Mouse (Mus musculus) kidney, postnatal 25 days (tissue): ENCODE results near the gene Gm28305.

Experiments
- DNase-seq, 2 experiments: peaks; one replicate each; pipeline ENCODE4 v3.0.0; 2021; ENCODE audit warnings: mixed read lengths in 2 of 2

Gene Gm28305

GRCm38 (mm10) chr9:104040362-104040761, at the start of gene Gm28305:
Gene Gm28305 (plus strand): TSS chr9:104040662.
- DNase-seq, result no peak

GRCm38 (mm10) chr9:103996496-103996895, 44.0 kb upstream of the Gm28305 start:
- DNase-seq, result peak in 1 of 2 experiments; percentile 10

GRCm38 (mm10) chr9:104000601-104001000, 39.9 kb upstream of the Gm28305 start:
- peak; percentile 71 to 75 for DNase-seq

GRCm38 (mm10) chr9:104001921-104002859, 38.3 kb upstream of the Gm28305 start, which contains the start of gene Nphp3:
Gene Nphp3 (plus strand): TSS chr9:104002544.
- peak; percentile 100 for DNase-seq

GRCm38 (mm10) chr9:104002913-104003330, 37.5 kb upstream of the Gm28305 start:
- peak; percentile 72 to 87 for DNase-seq

- DNase-seq, result no peak
These were observed 25.9 kb upstream of the Gm28305 start for GRCm38 (mm10) chr9:104014526-104014925.

GRCm38 (mm10) chr9:104021026-104021425, 19.4 kb upstream of the Gm28305 start:
- no peak for DNase-seq

- no peak for DNase-seq
These were observed 13.3 kb upstream of the Gm28305 start for GRCm38 (mm10) chr9:104027186-104027585.

GRCm38 (mm10) chr9:104029861-104030260, 10.6 kb upstream of the Gm28305 start:
- DNase-seq, result no peak

- DNase-seq, result no peak
These were observed 6.2 kb upstream of the Gm28305 start for GRCm38 (mm10) chr9:104034231-104034630.

- DNase-seq, result no peak
These were observed 5.7 kb upstream of the Gm28305 start for GRCm38 (mm10) chr9:104034718-104035117.

- DNase-seq, result peak; percentile 82 to 89
These were observed 5.0 kb upstream of the Gm28305 start for GRCm38 (mm10) chr9:104035261-104036015.

GRCm38 (mm10) chr9:104038266-104038665, 2.2 kb upstream of the Gm28305 start:
- no peak for DNase-seq

- no peak for DNase-seq
These were observed 1.3 kb upstream of the Gm28305 start for GRCm38 (mm10) chr9:104039031-104039695.

- DNase-seq, result no peak
These were observed 720 bp upstream of the Gm28305 start for GRCm38 (mm10) chr9:104039742-104040141.

- DNase-seq, result peak in 1 of 2 experiments; percentile 56
These were observed 3.2 kb downstream of the Gm28305 start for GRCm38 (mm10) chr9:104043676-104044075.

- DNase-seq, result no peak
These were observed 10.6 kb downstream of the Gm28305 start for GRCm38 (mm10) chr9:104051028-104051427.

GRCm38 (mm10) chr9:104062430-104063243, 22.2 kb downstream of the Gm28305 start, which contains the start of gene Uba5:
Gene Uba5 (minus strand): TSS chr9:104063134.
- peak; percentile 80 to 88 for DNase-seq

GRCm38 (mm10) chr9:104063244-104063961, 22.9 kb downstream of the Gm28305 start, which contains the start of gene Acad11:
Gene Acad11 (plus strand): TSS chr9:104063377.
- DNase-seq, result peak; percentile 89 to 92

- DNase-seq, result no peak
These were observed 24.1 kb downstream of the Gm28305 start for GRCm38 (mm10) chr9:104064571-104064970.

GRCm38 (mm10) chr9:104070241-104070640, 29.8 kb downstream of the Gm28305 start:
- no peak for DNase-seq
